Mouse (Mus musculus): Measurements from ENCODE around the gene Ncapd2.
"Not testable (repeated sequence)": the region's sequence is repeated elsewhere in the genome, so short reads cannot be mapped to it uniquely, and the experiment has no call there.

Gene Ncapd2

DNA sequence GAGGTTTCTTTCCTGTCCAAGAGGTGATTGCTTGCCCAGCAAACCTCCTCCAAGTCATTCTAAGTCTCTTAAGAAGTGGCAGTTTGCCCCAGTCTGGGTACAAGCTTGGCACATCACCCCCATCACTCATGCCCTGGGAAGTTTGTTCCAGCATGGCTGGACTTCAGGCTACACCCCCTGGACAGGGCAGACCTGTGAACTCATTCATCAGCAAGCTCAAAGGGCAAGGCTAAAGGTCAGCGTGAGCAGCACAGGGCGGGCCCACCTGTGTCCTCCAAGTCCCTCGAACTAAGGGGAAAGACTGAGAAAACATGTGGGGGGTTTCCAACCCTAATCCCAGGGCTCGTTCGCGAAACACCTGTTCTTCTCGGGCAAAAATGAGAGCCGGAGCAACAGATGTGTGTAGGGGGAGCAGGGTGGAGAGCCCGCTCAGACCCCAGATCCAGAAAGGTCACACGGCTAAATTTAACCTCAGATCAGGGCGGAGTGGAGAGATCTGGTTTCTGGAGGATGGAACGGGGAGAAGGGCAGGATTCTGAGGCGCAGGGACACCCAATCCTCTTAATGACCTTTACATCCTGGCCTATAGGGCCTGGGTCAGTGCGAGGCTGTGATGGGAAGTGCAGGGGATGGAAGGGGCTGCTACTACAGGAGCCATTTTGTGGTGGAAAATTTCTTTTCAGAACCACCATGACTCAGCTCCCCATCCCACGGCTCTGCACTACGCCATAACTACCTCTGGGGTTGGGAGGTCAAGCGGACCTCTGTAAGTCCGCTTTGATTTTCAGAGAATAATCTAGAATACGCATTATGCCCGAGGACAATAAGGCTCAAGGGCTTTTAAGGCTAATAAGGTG lies 27.5 kb downstream of the Ncapd2 start:
- peak; percentile 83 for DNase-seq

- DNase-seq = not testable (repeated sequence)
These were observed 28.7 kb downstream of the Ncapd2 start for GRCm38 (mm10) chr6:125162615-125163305.

GRCm38 (mm10) chr6:125161971-125162370 lies 29.5 kb downstream of the Ncapd2 start:
- peak; percentile 74 for DNase-seq

DNA sequence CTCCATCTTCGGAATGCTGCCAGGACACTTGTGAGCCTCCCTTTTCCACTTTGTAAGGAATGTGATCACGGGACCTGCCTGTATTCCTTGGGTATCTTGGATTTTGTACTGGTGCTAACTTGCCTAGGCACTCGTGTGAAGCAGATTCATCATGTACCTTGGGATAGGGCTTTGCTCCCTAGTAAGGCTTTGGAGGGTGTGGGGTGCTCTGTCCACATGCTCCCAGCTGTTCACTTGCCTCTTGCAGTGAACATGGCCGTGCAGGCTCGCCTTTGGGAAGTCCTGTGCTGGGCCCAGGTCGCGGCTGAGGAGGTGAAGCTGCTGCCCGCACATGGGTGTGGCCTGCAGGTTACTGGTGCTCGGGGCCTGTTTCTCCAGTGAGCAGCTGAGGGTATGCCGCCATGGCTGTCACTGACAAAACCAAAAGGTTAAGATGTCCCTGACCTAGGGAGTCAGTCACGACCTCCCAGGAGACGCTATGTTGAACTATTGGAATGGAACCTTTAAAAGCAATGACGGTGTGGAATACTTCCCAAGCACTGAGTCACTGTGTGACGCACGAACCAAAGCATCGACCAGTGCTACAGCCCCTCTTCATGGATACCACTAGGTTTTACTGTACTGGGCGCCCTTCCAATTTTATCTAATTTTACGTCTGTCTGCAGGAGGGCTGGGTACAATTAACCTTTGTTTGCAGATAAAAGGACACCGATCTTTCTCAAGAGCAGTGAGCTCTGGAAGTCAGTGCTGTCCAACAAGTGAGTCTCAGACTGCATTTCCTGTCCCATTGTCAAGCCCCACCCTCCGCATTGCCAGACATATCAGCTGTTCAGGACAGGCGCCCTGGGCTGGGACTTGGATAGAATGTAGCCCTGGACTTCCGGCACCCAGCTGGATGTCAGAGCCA lies 30.4 kb downstream of the Ncapd2 start:
- DNase-seq = peak; percentile 83

DNA sequence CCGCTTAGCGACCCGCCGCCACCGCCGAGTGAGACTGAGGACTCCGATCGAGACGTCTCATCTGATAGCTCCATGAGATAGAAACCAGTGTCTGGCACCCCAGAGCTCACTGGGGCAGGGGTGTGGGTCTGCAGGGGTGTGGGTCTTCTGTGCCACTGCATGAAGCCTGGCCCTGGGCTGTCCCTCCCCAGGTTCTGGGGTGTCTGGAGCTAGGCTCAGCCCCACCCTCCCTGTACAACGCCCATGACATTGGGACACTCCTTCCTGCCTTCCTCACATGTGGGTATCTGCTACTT lies 31.0 kb downstream of the Ncapd2 start:
- DNase-seq = no peak

- no peak for DNase-seq
These were observed 31.5 kb downstream of the Ncapd2 start for GRCm38 (mm10) chr6:125159773-125160557.

GRCm38 (mm10) chr6:125158944-125159492 lies 32.5 kb downstream of the Ncapd2 start:
- no peak for DNase-seq

GRCm38 (mm10) chr6:125156903-125157614 lies 34.4 kb downstream of the Ncapd2 start:
- DNase-seq = no peak

- DNase-seq = no peak
These were observed 35.0 kb downstream of the Ncapd2 start for GRCm38 (mm10) chr6:125156491-125156890.

- DNase-seq = no peak
These were observed 36.2 kb downstream of the Ncapd2 start for GRCm38 (mm10) chr6:125155262-125155661.

GRCm38 (mm10) chr6:125154550-125154949 lies 37.0 kb downstream of the Ncapd2 start:
- peak; percentile 49 for DNase-seq

GRCm38 (mm10) chr6:125153682-125154081 lies 37.8 kb downstream of the Ncapd2 start:
- DNase-seq = no peak

DNA sequence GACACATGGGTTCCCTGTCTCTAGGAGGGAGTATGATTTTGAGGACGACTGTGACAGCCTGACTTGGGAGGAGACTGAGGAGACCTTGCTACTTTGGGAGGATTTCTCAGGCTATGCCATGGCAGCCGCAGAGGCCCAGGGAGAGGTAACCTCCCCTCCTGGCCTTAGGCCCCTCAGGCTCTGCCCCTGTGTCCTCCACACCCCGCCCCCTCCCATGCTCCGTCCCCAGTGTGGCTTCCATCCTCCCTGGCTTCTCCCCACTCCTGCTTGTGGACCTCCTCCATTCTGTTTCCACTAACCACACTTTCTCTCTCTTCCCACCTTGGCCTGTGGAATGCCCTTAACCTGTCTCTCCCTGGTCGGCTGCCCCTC lies 38.5 kb downstream of the Ncapd2 start:
- DNase-seq = no peak

DNA sequence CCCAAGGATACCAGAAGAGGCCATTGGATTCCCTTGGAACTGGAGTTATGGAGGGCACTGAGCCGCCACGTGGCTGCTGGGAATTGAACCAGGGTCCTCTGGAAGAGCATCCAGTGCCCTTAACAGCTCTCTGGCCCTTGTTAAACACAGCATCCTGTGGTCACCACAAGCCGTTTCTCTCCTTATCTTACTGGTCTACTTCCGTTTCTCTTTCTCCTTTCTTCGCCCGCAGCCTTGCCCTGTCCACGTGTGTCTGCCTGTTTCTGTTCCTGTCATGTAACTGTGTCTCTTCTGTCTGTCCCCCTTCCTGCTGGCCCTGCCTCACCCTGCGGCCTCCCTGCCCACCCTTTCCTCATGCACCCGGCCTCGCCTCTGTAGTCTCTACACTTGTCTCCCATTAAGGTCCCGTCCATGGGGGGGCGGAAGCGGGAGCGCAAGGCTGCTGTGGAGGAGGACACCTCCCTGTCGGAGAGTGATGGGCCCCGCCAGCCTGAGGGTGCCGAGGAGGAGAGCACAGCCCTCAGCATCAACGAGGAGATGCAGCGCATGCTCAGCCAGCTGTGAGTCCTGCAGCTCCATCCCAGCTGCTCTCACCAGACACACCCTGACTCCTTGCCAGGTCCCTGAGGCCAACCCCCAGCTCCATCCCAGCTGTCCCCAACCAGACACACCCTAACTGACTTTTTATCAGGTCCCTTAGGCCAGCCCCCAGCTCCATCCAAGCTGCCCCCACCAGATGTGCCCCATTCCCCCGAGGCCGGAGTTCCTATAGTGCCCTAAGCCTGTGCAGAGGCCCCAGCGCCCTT lies 39.1 kb downstream of the Ncapd2 start:
- DNase-seq = no peak

DNA sequence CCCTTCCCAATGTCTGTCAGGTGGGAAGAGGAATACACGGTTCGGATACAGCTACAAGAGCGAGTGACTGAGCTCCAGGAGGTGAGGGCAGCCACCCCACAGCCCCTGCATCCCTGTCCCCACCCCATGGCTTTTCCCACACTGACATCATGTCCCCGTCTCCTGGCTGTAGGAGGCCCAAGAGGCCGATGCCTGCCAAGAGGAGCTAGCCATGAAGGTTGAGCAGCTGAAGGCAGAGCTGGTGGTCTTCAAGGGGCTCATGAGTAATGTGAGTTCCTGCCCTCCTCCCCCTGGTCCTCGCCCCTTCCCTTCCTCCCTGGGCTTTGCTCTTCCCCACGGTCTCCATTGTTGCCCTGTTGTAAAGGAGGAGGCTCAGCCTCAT lies 41.9 kb downstream of the Ncapd2 start:
- DNase-seq = no peak

DNA sequence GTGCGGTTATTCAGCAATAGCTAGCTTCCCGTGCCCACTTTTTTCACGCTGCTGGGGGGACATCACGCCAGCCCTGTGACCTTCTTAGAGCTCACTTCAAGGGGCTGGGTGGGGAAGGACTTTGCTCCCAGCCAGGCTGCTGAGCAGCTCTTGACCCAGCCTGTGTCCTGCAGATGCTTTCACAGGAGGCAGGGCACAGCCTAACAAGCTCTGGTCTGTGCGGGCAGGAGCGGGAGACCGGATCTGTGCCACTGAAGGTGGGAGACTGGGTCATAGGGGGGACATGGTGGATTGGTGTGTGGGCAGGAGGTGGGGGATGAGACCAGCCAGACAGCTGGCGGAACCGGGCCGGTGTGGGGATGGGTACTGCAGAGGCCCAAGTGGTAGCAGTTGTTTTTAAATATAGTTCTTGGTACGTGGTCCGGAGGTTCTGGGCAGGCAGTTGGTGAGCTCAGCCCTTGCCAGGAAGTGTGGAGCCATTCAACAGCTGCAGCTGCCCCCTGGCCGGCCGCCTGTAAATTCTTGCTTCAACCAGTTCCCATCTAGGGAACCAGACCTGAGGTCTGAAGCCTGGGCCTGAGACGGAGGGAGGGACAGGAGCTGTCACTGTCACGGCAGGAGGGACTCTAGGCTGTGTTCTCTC lies 42.5 kb downstream of the Ncapd2 start:
- peak; percentile 79 for DNase-seq

- DNase-seq = peak; percentile 54
These were observed 43.1 kb downstream of the Ncapd2 start for GRCm38 (mm10) chr6:125148251-125148925.

DNA sequence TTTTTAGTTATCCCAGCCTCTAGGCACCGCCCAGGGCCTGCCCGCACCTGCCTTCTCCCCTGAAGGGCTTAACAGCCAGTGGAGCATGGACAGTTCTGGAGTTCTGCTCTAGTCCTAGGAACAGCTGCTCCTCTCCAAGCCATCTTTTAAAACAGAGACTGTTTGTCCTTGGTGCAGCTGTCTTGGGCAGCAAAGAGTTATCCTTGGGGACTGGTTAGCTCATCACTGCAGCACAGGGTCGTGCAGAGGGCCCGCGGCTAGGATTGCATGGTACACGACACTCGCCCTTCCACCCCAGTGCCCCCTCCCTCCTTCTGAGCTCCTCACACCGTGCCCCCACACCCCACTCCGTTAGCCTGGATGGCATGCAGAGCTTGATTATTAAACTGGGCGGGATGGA lies 44.2 kb downstream of the Ncapd2 start:
- no peak for DNase-seq

GRCm38 (mm10) chr6:125146797-125147196 lies 44.7 kb downstream of the Ncapd2 start:
- DNase-seq = peak; percentile 45

DNA sequence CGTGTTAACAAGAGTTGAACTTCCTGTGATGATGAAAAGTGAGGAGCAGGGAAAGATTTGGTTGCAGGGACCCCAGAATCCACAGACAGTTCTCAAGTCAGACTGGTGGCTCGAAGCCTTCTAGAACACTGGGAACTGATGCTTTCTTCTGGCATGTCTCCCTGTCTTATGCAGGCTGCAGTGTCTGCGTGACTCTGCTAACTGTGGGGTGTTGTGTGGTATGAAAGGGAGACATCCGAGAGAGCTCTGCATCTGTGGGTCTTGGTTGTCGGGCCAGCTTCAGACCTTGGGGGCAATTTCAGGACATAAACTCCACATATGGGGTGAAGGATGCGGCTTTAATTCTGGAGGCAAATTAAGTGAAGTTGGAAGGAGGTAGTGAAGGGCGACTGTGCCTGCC lies 45.4 kb downstream of the Ncapd2 start:
- no peak for DNase-seq
